Mouse (Mus musculus) liver, adult 2 months (tissue): ENCODE measurements around the gene Sdr9c7.

Source experiments
- CTCF ChIP-seq: fragments of 200-500 bp; IDR thresholded peaks from 2 replicates; pipeline ENCODE4 v1.5.1; 2011; ENCODE audit warnings: low read depth, low read length, control low read depth
- POLR2A ChIP-seq: fragments of 200-500 bp; IDR thresholded peaks from 2 replicates; pipeline ENCODE4 v1.6.1; 2011; ENCODE audit warnings: low read length, control low read depth; ENCODE audit not compliant: insufficient read depth; ENCODE audit errors: extremely low read depth

DNA sequence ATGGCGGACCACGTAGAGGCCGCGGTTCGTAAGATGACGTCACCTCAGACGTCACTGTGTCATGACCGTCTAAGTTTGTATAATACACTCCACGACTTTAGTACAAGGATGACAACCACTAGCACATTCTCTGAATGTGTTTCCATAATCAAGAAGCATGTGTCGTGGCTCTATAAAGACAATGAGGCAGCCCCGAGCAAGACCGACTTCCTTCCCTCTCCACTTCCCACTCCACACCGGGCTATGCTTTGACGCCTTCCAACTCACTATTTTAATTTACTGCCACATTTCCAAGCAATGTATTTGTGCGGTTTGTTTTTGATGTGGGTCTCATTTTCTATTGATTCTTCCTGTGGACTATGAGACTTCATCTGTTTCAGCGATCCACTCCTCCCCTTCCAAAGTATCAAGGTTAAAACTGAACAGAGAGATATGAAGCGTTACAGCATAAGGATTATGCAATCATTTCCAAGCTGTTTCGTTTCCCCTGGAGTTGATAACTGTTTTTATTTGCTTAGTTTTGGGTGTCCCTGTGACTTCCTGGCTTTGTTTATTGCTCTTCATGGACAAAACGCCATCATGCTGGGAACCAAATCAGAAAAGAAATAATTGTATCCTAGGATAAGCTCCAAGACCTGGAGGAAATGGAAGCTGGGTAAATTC, 38.6 kb downstream of the Sdr9c7 start:
- TF ChIP-seq CTCF (no peak), POLR2A (no peak)
